Mouse (Mus musculus) fat pad, adult 2 months (tissue): ENCODE measurements at regions not wholly inside any gene's neighbourhood (a gene's known extent, or its start where the extent isn't known, plus 50 kb on each side); places are given as distances from the start of the nearest gene placed in this dataset.

ENCODE experiments used
- DNase-seq: peaks from one replicate; pipeline ENCODE4 v3.0.0-alpha.2; 2011; ENCODE audit warnings: low read depth, low spot score; ENCODE audit errors: extremely low read depth

GRCm38 (mm10) chr14:25389314-25389713, 69.7 kb upstream of the Zmiz1 start:
- DNase-seq: no peak

GRCm38 (mm10) chr14:25392412-25392811, 66.6 kb upstream of the Zmiz1 start:
- no peak for DNase-seq

GRCm38 (mm10) chr14:25392940-25393339, 66.0 kb upstream of the Zmiz1 start:
- DNase-seq: no peak

GRCm38 (mm10) chr14:25394931-25395330, 64.1 kb upstream of the Zmiz1 start:
- DNase-seq: no peak

GRCm38 (mm10) chr14:25396990-25397531, 61.9 kb upstream of the Zmiz1 start:
- no peak for DNase-seq

GRCm38 (mm10) chr14:25397751-25398150, 61.2 kb upstream of the Zmiz1 start:
- DNase-seq: no peak

GRCm38 (mm10) chr14:25398745-25399144, 60.2 kb upstream of the Zmiz1 start:
- DNase-seq: no peak

- DNase-seq: no peak
These were observed 59.7 kb upstream of the Zmiz1 start for GRCm38 (mm10) chr14:25399286-25399685.

- no peak for DNase-seq
These were observed 57.7 kb upstream of the Zmiz1 start for GRCm38 (mm10) chr14:25401104-25401963.

GRCm38 (mm10) chr14:25402409-25402808, 56.6 kb upstream of the Zmiz1 start:
- no peak for DNase-seq

- DNase-seq: no peak
These were observed 53.8 kb upstream of the Zmiz1 start for GRCm38 (mm10) chr14:25405191-25405590.

- DNase-seq: no peak
These were observed 52.9 kb upstream of the Zmiz1 start for GRCm38 (mm10) chr14:25406059-25406458.

- DNase-seq: no peak
These were observed 52.4 kb upstream of the Zmiz1 start for GRCm38 (mm10) chr14:25406613-25407012.

- no peak for DNase-seq
These were observed 51.9 kb upstream of the Zmiz1 start for GRCm38 (mm10) chr14:25407111-25407510.
